Mouse (Mus musculus) intestine, embryonic 15.5 days (tissue): Measurements from ENCODE around the gene Ankrd39. TPM values are rescaled to one million over a fixed set of nuclear protein-coding genes. Genes with fewer than 3 reads are reported as not detected.
A peak's percentile ranks its signal among the peaks of the same experiment; 100 is the strongest.

Experiments used
- ATAC-seq: fragments of 200-750 bp; cut with Nextera tagmentation; 2 replicates; pipeline ENCODE4 v1.8.0; 2017; ENCODE audit warnings: moderate TSS enrichment, moderate library complexity
- H3K27ac ChIP-seq: fragments of 300-500 bp; sonication (generic); 2 replicates; pipeline ENCODE4 v1.5.1; 2015; ENCODE audit warnings: mild to moderate bottlenecking, inconsistent platforms
- H3K27me3 ChIP-seq: fragments of 300-500 bp; sonication (generic); replicated peaks from 2 replicates; pipeline ENCODE4 v1.6.1; 2015; ENCODE audit warnings: inconsistent platforms
- H3K36me3 ChIP-seq: fragments of 300-500 bp; sonication (generic); 2 replicates; pipeline ENCODE4 v1.6.1; 2015; ENCODE audit warnings: inconsistent platforms
- H3K4me1 ChIP-seq: fragments of 300-500 bp; sonication (generic); replicated peaks from 2 replicates; pipeline ENCODE4 v1.6.1; 2015; ENCODE audit warnings: inconsistent platforms
- H3K4me2 ChIP-seq: fragments of 300-500 bp; sonication (generic); replicated peaks from 2 replicates; pipeline ENCODE4 v1.6.1; 2015; ENCODE audit warnings: mild to moderate bottlenecking, inconsistent platforms
- H3K4me3 ChIP-seq: fragments of 300-500 bp; sonication (generic); replicated peaks from 2 replicates; pipeline ENCODE4 v1.5.1; 2015; ENCODE audit warnings: inconsistent platforms
- H3K9ac ChIP-seq: fragments of 300-500 bp; sonication (generic); 2 replicates; pipeline ENCODE4 v1.6.1; 2015; ENCODE audit warnings: inconsistent platforms
- H3K9me3 ChIP-seq: fragments of 300-500 bp; sonication (generic); 2 replicates; pipeline ENCODE4 v1.6.1; 2016; ENCODE audit warnings: inconsistent platforms
- WGBS: fragments of 180-500 bp; shearing (Covaris S2); methylation state at CpG from one replicate; pipeline ENCODE4 v1.1.7; 2015; 5-methylcytosine and 5-hydroxymethylcytosine counted together
- polyA plus RNA-seq: library from polyadenylated mRNA; unstranded; fragments of >200 nt; fragmentation: Nextera tagmentation; extraction: Ambion mirVana; gene quantifications from 2 replicates; pipeline ENCODE4 v1.2.1, GENCODE M21; 2015

The Ankrd39 gene
- polyA plus RNA-seq, 1 experiment from 2014 or later: 21.2 TPM

DNA sequence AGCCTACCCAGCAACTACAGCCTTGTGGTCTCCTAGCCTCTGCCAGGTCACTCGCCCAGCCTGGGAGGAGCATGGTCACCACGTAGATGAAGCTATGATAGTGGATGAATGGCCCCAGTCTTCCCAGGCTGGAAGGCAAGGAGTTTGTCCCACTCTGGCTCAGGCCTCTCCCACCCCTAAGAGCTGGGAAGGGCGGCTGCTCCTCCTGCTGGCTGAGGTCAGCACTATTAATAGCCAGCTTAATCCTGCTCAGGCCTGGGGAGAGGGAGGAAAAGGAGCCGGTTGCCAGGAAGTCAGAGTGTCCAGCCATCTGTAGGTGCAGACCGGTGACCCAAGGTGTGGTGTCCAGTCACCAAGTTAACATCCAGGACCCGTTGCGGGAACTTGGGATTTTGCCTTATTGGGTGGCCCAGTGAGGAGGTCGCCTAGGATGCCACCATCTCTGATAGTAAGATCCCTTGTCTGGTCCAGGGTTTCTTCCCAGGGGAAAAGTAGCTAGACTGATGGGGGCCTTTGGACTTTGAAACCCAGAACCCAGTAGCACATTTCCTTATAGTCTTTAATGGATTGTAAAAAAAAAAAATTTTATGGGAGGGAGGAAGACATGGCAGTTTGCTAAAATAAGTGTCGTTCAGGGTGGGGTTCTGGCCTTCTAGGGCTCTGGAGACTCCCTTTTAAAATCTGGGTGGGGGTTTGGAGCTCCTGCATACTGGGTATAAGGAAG is 54.7 kb downstream of the Ankrd39 start:
- Histone ChIP-seq H3K9me3 (no peaks in the 10 kb centered on the region), H3K4me2 (peak overlapping the region; percentile 33), H3K27me3 (no peaks in the 10 kb centered on the region), H3K27ac (peak overlapping the region; percentile 72), H3K4me1 (peaks cover 16% of the 10 kb centered on the region), H3K9ac (peak overlapping the region; percentile 29; the same call in 1 of the 2 replicates), H3K36me3 (no peaks in the 10 kb centered on the region), H3K4me3 (no peak overlapping the region)
- WGBS: 37% methylated on average over 9 of the region's 9 CpGs
- peak; percentile 85 for ATAC-seq

DNA sequence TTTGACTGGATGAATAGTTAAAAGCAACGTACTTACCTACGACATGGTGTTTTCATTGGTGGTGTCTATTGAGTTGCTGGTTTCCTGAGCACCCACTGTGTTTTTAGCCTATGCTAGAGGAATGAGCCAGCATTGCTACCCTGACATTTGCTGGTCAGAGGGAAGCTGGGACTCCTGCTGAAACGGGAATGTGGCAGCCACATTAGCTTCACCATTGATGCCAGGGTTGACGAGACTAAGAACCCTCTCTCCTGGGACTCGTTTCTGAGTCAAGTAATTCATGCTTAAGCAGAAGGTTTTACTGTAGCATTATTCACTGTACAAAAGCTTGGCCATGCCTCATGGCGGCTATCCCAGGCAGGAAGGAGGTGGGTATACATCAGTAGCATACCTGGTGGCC is 57.6 kb downstream of the Ankrd39 start:
- no peak overlapping the region for H3K4me3 ChIP-seq
- no peak for ATAC-seq
- WGBS: 83% methylated on average over 6 of the region's 6 CpGs

More for the DNA sequence above, 57.6 kb downstream of the Ankrd39 start:
- Histone ChIP-seq H3K9me3 (no peaks in the 10 kb centered on the region), H3K9ac (no peak overlapping the region), H3K4me2 (no peak overlapping the region), H3K27me3 (no peaks in the 10 kb centered on the region), H3K27ac (no peak overlapping the region), H3K36me3 (no peaks in the 10 kb centered on the region), H3K4me1 (peaks cover 22% of the 10 kb centered on the region)

Other genes with a start within 250 kb of the Ankrd39 start
- gene Arid5a, start 239.7 kb downstream of the Ankrd39 start, polyA plus RNA-seq: 3.2 and 5.3 TPM in 2 replicates
- 32.2 and 36.5 TPM in 2 replicates for gene Kansl3, start 178.3 kb downstream of the Ankrd39 start, polyA plus RNA-seq
- gene Fer1l5, start 175.2 kb downstream of the Ankrd39 start, polyA plus RNA-seq: 0.43 and 0.80 TPM in 2 replicates
- gene Lman2l, start 102.2 kb downstream of the Ankrd39 start, polyA plus RNA-seq: 32.7 and 33.3 TPM in 2 replicates
- gene Cnnm4, start 75.8 kb downstream of the Ankrd39 start, polyA plus RNA-seq: 35.7 and 36.9 TPM in 2 replicates
- 2.9 and 3.4 TPM in 2 replicates for gene Cnnm3, start 35.6 kb downstream of the Ankrd39 start, polyA plus RNA-seq
- gene Ankrd23, start 10.6 kb downstream of the Ankrd39 start, polyA plus RNA-seq: 12.7 and 14.7 TPM in 2 replicates
- gene Gm42417, start 8.0 kb downstream of the Ankrd39 start, polyA plus RNA-seq: 0.20 TPM in 1 of 2 replicates, not detected in the other
- gene Sema4c, start 10.9 kb upstream of the Ankrd39 start, polyA plus RNA-seq: 10.6 and 11.6 TPM in 2 replicates
- 0.25 and 0.59 TPM in 2 replicates for gene Fam178b, start 135.7 kb upstream of the Ankrd39 start, polyA plus RNA-seq
- 832 and 903 TPM in 2 replicates for gene Cox5b, start 144.0 kb upstream of the Ankrd39 start, polyA plus RNA-seq
- 0.34 TPM in 1 of 2 replicates, not detected in the other for gene 4933424G06Rik, start 162.7 kb upstream of the Ankrd39 start, polyA plus RNA-seq
- gene Actr1b, start 167.0 kb upstream of the Ankrd39 start, polyA plus RNA-seq: 90.3 and 92.0 TPM in 2 replicates
- 0.48 and 0.52 TPM in 2 replicates for gene Zap70, start 214.4 kb upstream of the Ankrd39 start, polyA plus RNA-seq